Mouse (Mus musculus) kidney, postnatal 0 days (tissue): ENCODE measurements at regions not wholly inside any gene's neighbourhood (a gene's known extent, or its start where the extent isn't known, plus 50 kb on each side); places are given as distances from the start of the nearest gene placed in this dataset.
A peak's percentile ranks its signal among the peaks of the same experiment; 100 is the strongest.

ENCODE experiments used
- ATAC-seq: fragments of 200-750 bp; cut with Nextera tagmentation; replicated peaks from 2 replicates; pipeline ENCODE4 v1.8.0; 2017; ENCODE audit warnings: low read depth, moderate number of reproducible peaks, moderate TSS enrichment, moderate library complexity; ENCODE audit not compliant: low FRiP score
- DNase-seq: peaks from one replicate; pipeline ENCODE4 v3.0.0-alpha.2; 2016; ENCODE audit warnings: low spot score
- H3K27ac ChIP-seq: fragments of 300-500 bp; sonication (generic); 2 replicates; pipeline ENCODE4 v1.5.1; 2014; ENCODE audit warnings: mild to moderate bottlenecking
- H3K27me3 ChIP-seq: fragments of 300-500 bp; sonication (generic); 2 replicates; pipeline ENCODE4 v1.6.1; 2014; ENCODE audit warnings: low read length, mixed read lengths; ENCODE audit not compliant: insufficient read depth
- H3K36me3 ChIP-seq: fragments of 300-500 bp; sonication (generic); 2 replicates; pipeline ENCODE4 v1.6.1; 2014; ENCODE audit warnings: low read length, mixed read lengths; ENCODE audit not compliant: insufficient read depth
- H3K4me1 ChIP-seq: fragments of 300-500 bp; sonication (generic); replicated peaks from 2 replicates; pipeline ENCODE4 v1.6.1; 2014; ENCODE audit warnings: antibody characterized with exemption, low read length, mixed read lengths; ENCODE audit not compliant: insufficient read depth
- H3K4me2 ChIP-seq: fragments of 300-500 bp; sonication (generic); 2 replicates; pipeline ENCODE4 v1.6.1; 2014; ENCODE audit warnings: mild to moderate bottlenecking, low read length, moderate library complexity, mixed read lengths
- H3K4me3 ChIP-seq: fragments of 300-500 bp; sonication (generic); replicated peaks from 2 replicates; pipeline ENCODE4 v1.5.1; 2014; ENCODE audit warnings: low read depth, low read length
- H3K9ac ChIP-seq: fragments of 300-500 bp; sonication (generic); 2 replicates; pipeline ENCODE4 v1.6.1; 2014; ENCODE audit warnings: low read depth, low read length
- H3K9me3 ChIP-seq: fragments of 300-500 bp; sonication (generic); replicated peaks from 2 replicates; pipeline ENCODE4 v1.6.1; 2016; ENCODE audit warnings: low read length, inconsistent platforms, mixed read lengths
- CTCF ChIP-seq: IDR thresholded peaks from 2 replicates; pipeline ENCODE4 v1.5.1; 2016; ENCODE audit warnings: antibody characterized with exemption, low read depth, mild to moderate bottlenecking, moderate library complexity
- WGBS: fragments of 180-500 bp; shearing (Covaris S2); extraction: QIAGEN DNeasy Blood & Tissue Kit; methylation state at CpG from one replicate; pipeline ENCODE4 v1.1.7; 2014; 5-methylcytosine and 5-hydroxymethylcytosine counted together

GRCm38 (mm10) chr2:64522233-64522632 lies 424.4 kb upstream of the Fign start:
- no peak overlapping the region for H3K9ac ChIP-seq
- 70% methylated on average over 3 of the region's 3 CpGs for WGBS
- no peak overlapping the region for H3K4me3 ChIP-seq
- DNase-seq: no peak
- no peaks in the 10 kb centered on the region for H3K4me1 ChIP-seq
- no peak overlapping the region for H3K4me2 ChIP-seq
- H3K9me3 ChIP-seq: no peaks in the 10 kb centered on the region
- no peaks in the 10 kb centered on the region for H3K36me3 ChIP-seq
- TF ChIP-seq CTCF: no peak
- ATAC-seq: no peak
- H3K27me3 ChIP-seq: no peaks in the 10 kb centered on the region
- H3K27ac ChIP-seq: no peak overlapping the region

DNA sequence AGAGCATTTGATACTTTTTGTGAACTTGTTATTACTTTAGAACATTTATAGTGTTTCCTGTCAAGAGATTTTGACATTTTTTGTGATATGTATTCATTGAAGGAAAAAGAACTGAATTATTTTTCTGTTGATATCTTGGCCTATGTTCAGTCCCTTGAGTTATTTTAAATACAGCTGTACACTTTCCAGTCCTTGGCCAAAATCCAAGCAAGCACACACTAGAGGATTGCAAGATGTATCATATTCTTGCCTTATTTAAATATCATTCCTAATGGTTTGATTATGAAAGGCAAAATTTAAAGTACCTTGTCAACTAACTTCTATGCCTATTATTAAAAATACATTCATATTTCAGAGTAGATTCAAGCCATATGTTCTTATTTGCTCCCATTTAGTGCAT lies 397.9 kb upstream of the Fign start:
- no peak overlapping the region for H3K4me2 ChIP-seq
- peak; percentile 42 for DNase-seq
- no peak overlapping the region for H3K27ac ChIP-seq
- H3K27me3 ChIP-seq: no peaks in the 10 kb centered on the region
- H3K36me3 ChIP-seq: no peaks in the 10 kb centered on the region
- no peak overlapping the region for H3K4me3 ChIP-seq
- no peak for TF ChIP-seq CTCF
- H3K9ac ChIP-seq: no peak overlapping the region
- ATAC-seq: no peak
- no peaks in the 10 kb centered on the region for H3K4me1 ChIP-seq
- no peaks in the 10 kb centered on the region for H3K9me3 ChIP-seq

GRCm38 (mm10) chr2:64466412-64466970 lies 368.7 kb upstream of the Fign start:
- Histone ChIP-seq H3K4me2 (no peak overlapping the region), H3K27me3 (no peaks in the 10 kb centered on the region), H3K9ac (no peak overlapping the region), H3K4me3 (no peak overlapping the region), H3K4me1 (no peaks in the 10 kb centered on the region), H3K9me3 (no peaks in the 10 kb centered on the region), H3K27ac (no peak overlapping the region), H3K36me3 (no peaks in the 10 kb centered on the region)
- DNase-seq (peak; percentile 38), ATAC-seq (no peak)
- 36% methylated on average over 12 of the region's 12 CpGs for WGBS
- no peak for TF ChIP-seq CTCF

DNA sequence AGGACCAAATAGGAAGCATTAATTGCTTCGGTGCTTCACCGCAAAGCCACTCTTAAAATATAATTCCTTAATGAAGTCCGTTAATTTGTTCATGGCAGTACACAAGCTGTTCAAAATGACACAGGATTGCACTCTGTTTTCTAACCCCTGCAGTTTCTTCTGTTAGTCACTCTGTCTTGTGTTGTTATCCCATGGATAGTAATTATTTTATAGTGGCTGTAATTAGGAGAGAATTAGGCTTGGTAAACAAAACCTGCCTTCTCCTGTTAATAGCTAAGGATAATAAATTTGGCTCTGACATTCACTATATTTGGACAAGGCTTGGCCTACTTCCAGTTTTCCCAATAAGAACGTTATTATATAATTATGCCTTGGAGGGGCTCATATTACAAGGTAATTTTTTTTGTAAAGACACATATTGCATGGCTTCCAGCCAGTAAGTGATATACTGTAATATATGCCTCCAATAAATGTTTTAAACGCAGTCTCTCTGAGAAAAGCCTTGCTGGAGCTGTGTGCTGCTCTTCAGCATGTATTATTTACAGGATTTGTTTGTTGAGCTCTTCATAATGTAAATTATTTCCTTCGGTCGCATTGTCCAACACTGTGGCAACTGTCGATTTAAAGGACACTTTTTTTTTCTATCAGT lies 364.8 kb upstream of the Fign start:
- no peak for ATAC-seq
- WGBS: 52% methylated on average over 8 of the region's 8 CpGs
- no peak overlapping the region for H3K27ac ChIP-seq
- no peaks in the 10 kb centered on the region for H3K36me3 ChIP-seq
- H3K4me1 ChIP-seq: no peaks in the 10 kb centered on the region
- TF ChIP-seq CTCF: no peak
- H3K9me3 ChIP-seq: no peaks in the 10 kb centered on the region
- no peak overlapping the region for H3K9ac ChIP-seq
- H3K4me3 ChIP-seq: no peak overlapping the region
- peak; percentile 46 for DNase-seq
- H3K4me2 ChIP-seq: no peak overlapping the region
- no peaks in the 10 kb centered on the region for H3K27me3 ChIP-seq

DNA sequence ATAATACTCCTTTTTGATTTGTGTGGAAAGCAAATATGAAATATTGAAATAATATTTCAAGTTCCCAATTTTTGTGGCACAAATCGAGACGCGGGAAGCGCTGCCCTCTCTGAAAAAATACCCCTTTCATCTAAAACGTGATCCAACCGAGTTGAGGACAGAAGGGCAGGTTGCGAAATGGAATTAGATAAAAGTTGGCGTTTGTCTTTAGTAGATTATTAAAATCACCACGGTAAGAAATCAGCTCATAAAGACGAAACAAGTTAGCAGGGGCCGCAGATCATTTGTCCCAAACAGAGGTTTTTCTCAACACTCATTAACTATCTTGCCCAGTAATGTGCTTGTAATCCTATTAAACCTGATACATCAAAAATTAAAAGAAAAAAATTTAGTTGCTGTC lies 364.2 kb upstream of the Fign start:
- Histone ChIP-seq H3K27me3 (no peaks in the 10 kb centered on the region), H3K27ac (no peak overlapping the region), H3K9ac (no peak overlapping the region), H3K9me3 (no peaks in the 10 kb centered on the region), H3K4me2 (no peak overlapping the region), H3K4me1 (no peaks in the 10 kb centered on the region), H3K36me3 (no peaks in the 10 kb centered on the region), H3K4me3 (no peak overlapping the region)
- WGBS: 71% methylated on average over 11 of the region's 11 CpGs
- ATAC-seq (no peak), DNase-seq (no peak)
- no peak for TF ChIP-seq CTCF

GRCm38 (mm10) chr2:64461636-64462035 lies 363.8 kb upstream of the Fign start:
- Histone ChIP-seq H3K4me2 (no peak overlapping the region), H3K27me3 (no peaks in the 10 kb centered on the region), H3K27ac (no peak overlapping the region), H3K4me1 (no peaks in the 10 kb centered on the region), H3K4me3 (no peak overlapping the region), H3K9ac (no peak overlapping the region), H3K36me3 (no peaks in the 10 kb centered on the region), H3K9me3 (no peaks in the 10 kb centered on the region)
- ATAC-seq (no peak), DNase-seq (no peak)
- no peak for TF ChIP-seq CTCF
- 62% methylated on average over 9 of the region's 9 CpGs for WGBS

DNA sequence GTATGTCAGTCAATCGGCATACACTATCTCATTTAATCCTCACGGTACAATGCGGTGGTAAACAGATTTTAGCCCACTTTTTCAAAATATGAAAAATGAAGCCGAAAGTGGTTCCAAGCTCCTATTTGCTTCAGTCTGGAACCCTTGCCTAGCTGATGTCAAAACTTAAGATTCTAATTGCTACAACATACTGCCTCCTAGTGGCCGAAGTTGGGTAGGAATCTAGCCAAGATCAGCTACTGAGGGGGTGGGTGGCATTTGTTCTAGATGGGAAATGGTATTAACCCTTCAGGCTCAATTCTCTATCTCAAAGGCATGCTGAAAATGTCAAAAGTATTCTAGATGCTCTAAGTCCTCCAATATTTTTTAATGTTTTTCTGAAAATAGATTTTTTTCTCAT lies 360.3 kb upstream of the Fign start:
- Histone ChIP-seq H3K27ac (no peak overlapping the region), H3K4me2 (no peak overlapping the region), H3K4me3 (no peak overlapping the region), H3K36me3 (no peaks in the 10 kb centered on the region), H3K27me3 (no peaks in the 10 kb centered on the region), H3K9ac (no peak overlapping the region), H3K4me1 (no peaks in the 10 kb centered on the region), H3K9me3 (no peaks in the 10 kb centered on the region)
- ATAC-seq (no peak), DNase-seq (peak; percentile 59)
- TF ChIP-seq CTCF: peak; percentile 72
- WGBS: 65% methylated on average over 5 of the region's 5 CpGs
